ENCODE assay signal across 15 mouse cellular contexts in the genomic region with DNA sequence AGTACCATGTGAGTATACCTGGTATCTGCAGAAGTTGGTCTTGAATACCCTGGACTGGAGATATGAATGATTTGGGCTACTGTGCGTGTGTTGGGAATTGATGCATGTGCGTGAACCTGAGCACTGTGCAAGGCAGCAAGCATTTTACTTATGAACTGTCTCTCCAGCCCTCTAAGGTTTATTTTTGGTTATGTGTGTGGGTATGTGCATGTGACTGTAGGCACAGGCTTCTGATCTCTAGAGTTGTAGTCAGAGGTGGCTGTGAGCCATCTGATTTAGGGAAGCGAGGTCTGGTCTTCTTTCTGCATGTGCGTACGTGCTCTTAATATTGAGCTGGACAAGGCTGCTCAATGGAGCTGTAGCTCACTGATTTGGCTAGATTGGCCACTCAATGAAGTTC. TPM values are rescaled to one million over a fixed set of nuclear protein-coding genes. Genes with fewer than 3 reads are reported as not detected.
DNase-seq lines count a peak whose midpoint lies in the region; ATAC-seq and TF ChIP-seq lines count a peak whose summit lies in the region.
"Had no signal": no experiment of that assay in that cellular context is flagged by ENCODE, and none has a peak within 500 bp of the region (broad histone marks: within the 10 kb centered on the region; RNA-seq: fewer than 3 reads in every experiment).

No protein-coding gene starts in this region.

- TF ChIP-seq POLR2A in heart, adult 2 months (IDR thresholded peaks at IDR 0.05; ENCODE audit: insufficient read depth, low read depth, low read length), result no peak

- peaks cover 10% of the 10 kb centered on the region for H3K36me3 ChIP-seq in heart, adult 2 months (ENCODE audit: control insufficient read depth, insufficient read depth, low read length)
- H3K36me3 ChIP-seq in heart, embryonic 15.5 days, result no peaks in the 10 kb centered on the region
- H3K36me3 ChIP-seq: hindbrain, embryonic 15.5 days had no signal

- 57% methylated on average over 5 of the region's 5 CpGs for WGBS in heart, adult 2 months
- WGBS in heart, embryonic 15.5 days, result 50% methylated on average over 5 of the region's 5 CpGs

- peak; percentile 87 for ATAC-seq in heart, embryonic 15.5 days (replicated peaks; ENCODE audit: insufficient number of reproducible peaks, insufficient read depth, low FRiP score, low read depth)
- ATAC-seq: forebrain, postnatal 0 days had no signal

- DNase-seq in heart, adult 2 months, result peak in 1 of 2 experiments; percentile 27
- no peak for DNase-seq in heart, postnatal 25 days (ENCODE audit: low spot score)
- DNase-seq in right cerebral cortex, adult 18-20 months, result peak; percentile 39
- no peak for DNase-seq in right cerebral cortex, postnatal 10 days (ENCODE audit: low spot score in 2 of 2)
- peak; percentile 80 for DNase-seq in telencephalon, adult 2 months (ENCODE audit: low read depth, low spot score)
- DNase-seq in lung, postnatal 36 days, result no peak
- no peak for DNase-seq in kidney, adult 8-10 months
- DNase-seq: adrenal gland, postnatal 25 days; cerebellum, adult 11-12 months; forebrain, postnatal 0 days; thymus, adult 2 months had no signal

- no peaks in the 10 kb centered on the region for H3K9me3 ChIP-seq in heart, embryonic 15.5 days (replicated peaks)
- H3K9me3 ChIP-seq: hindbrain, embryonic 15.5 days had no signal

- H3K27me3 ChIP-seq in heart, adult 2 months (ENCODE audit: control insufficient read depth, insufficient read depth, low read length), result no peaks in the 10 kb centered on the region
- no peaks in the 10 kb centered on the region for H3K27me3 ChIP-seq in heart, embryonic 15.5 days
- H3K27me3 ChIP-seq: hindbrain, embryonic 15.5 days had no signal

- H3K9ac ChIP-seq in heart, adult 2 months (ENCODE audit: low read depth, low read length), result no peak overlapping the region
- H3K9ac ChIP-seq in heart, embryonic 15.5 days, result no peak overlapping the region
- H3K9ac ChIP-seq: forebrain, postnatal 0 days; hindbrain, embryonic 15.5 days had no signal

- H3K4me3 ChIP-seq in heart, adult 2 months, result no peak overlapping the region
- H3K4me3 ChIP-seq in heart, embryonic 15.5 days, result no peak overlapping the region
- H3K4me3 ChIP-seq: erythroblast, embryonic 14.5 days; hindbrain, embryonic 15.5 days had no signal

- 0 out of 2 replicates have a peak, but pooled peaks have one; percentile 14 for TF ChIP-seq EP300 in heart, adult 2 months (IDR thresholded peaks at IDR 0.05; ENCODE audit: insufficient read depth, low read depth, low read length)

- TF ChIP-seq CTCF in heart, adult 2 months (IDR thresholded peaks at IDR 0.05), result no peak

- H3K4me2 ChIP-seq in heart, embryonic 15.5 days, result peak overlapping the region; percentile 12; the same call in 1 of the 2 replicates
- H3K4me2 ChIP-seq: hindbrain, embryonic 15.5 days had no signal

- H3K4me1 ChIP-seq in heart, adult 2 months (ENCODE audit: control insufficient read depth, insufficient read depth, low read length), result peaks cover 8% of the 10 kb centered on the region
- peaks cover 53% of the 10 kb centered on the region for H3K4me1 ChIP-seq in heart, embryonic 15.5 days (replicated peaks)

- H3K79me2 ChIP-seq in heart, adult 2 months (replicated peaks; ENCODE audit: control insufficient read depth, insufficient read depth, low read length), result peaks cover 2% of the 10 kb centered on the region

- peak overlapping the region; percentile 57 for H3K27ac ChIP-seq in heart, adult 2 months
- peak overlapping the region; percentile 82 for H3K27ac ChIP-seq in heart, embryonic 15.5 days
- H3K27ac ChIP-seq: hindbrain, embryonic 15.5 days; kidney, postnatal 0 days had no signal

- intact Hi-C loops in heart, adult 2 months (cut with DNase I), result no loop called here
- intact Hi-C loops in heart, postnatal 25 days (cut with DNase I), result no loop called here

RNA-seq across cellular contexts. Expression of gene Zfp148, which starts 33.6 kb away (rescaled TPM):
- total RNA-seq in heart, adult 2 months (2021), result 10 to 100 TPM; 37.9 to 40.9 TPM
- polyA plus RNA-seq in heart, adult 2 months (2012; rRNA removed), result 6.1 and 12.3 TPM in 2 replicates
- total RNA-seq in heart, postnatal 25 days (2021), result 10 to 100 TPM; 36.1 to 38.0 TPM
- 38.0 and 41.0 TPM in 2 replicates for polyA plus RNA-seq in heart, embryonic 15.5 days (2015; fragmentation: Nextera tagmentation; extraction: Ambion mirVana)

Comparison
In these comparisons a context has a peak if more than half of its experiments do, and no peak if none do; other contexts are left out.
1. DNase-seq: peak in right cerebral cortex, adult 18-20 months (single experiment) and telencephalon, adult 2 months (single experiment); none in heart, postnatal 25 days (single experiment), right cerebral cortex, postnatal 10 days (0 of 2), lung, postnatal 36 days (single experiment) and kidney, adult 8-10 months (0 of 2).